Mouse (Mus musculus) MEL (cell line): ENCODE results near the gene Fdx1. TPM values are rescaled to one million over a fixed set of nuclear protein-coding genes. Genes with fewer than 3 reads are reported as not detected.
A peak's percentile ranks its signal among the peaks of the same experiment; 100 is the strongest.

Source experiments
- DNase-seq: peaks from one replicate; pipeline ENCODE4 v3.0.0; 2011; ENCODE audit warnings: low read depth, low spot score
- H3K27ac ChIP-seq: 2 replicates; pipeline ENCODE4 v1.5.1; 2012; ENCODE audit warnings: low read depth, mild to moderate bottlenecking, control low read depth, low read length, moderate library complexity; ENCODE audit not compliant: control insufficient read depth
- H3K27me3 ChIP-seq, 2 experiments: fragments of 150-350 bp in 1 of 2; sonication (generic) in 1 of 2; 2 replicates each; pipeline ENCODE4 v1.6.1; 2012; ENCODE audit warnings: low read length in 2 of 2, mild to moderate bottlenecking in 2 of 2, improper control_type of control experiment in 1 of 2, moderate library complexity in 1 of 2; ENCODE audit not compliant: insufficient read depth in 2 of 2, control insufficient read depth in 1 of 2
- H3K36me3 ChIP-seq, 2 experiments: 2 replicates each; pipeline ENCODE4 v1.6.1; 2012 to 2014; ENCODE audit warnings: low read length in 2 of 2, improper control_type of control experiment in 1 of 2, inconsistent platforms in 1 of 2, mild to moderate bottlenecking in 1 of 2; ENCODE audit not compliant: insufficient read depth in 2 of 2, control insufficient read depth in 1 of 2
- H3K4me1 ChIP-seq, 2 experiments: fragments of 150-350 bp in 1 of 2; sonication (generic) in 1 of 2; 2 replicates each; pipeline ENCODE4 v1.6.1; 2012; ENCODE audit warnings: low read length in 2 of 2, improper control_type of control experiment in 1 of 2, mild to moderate bottlenecking in 1 of 2; ENCODE audit not compliant: insufficient read depth in 2 of 2, control insufficient read depth in 1 of 2
- H3K4me3 ChIP-seq, 2 experiments: fragments of 150-350 bp in 1 of 2; sonication (generic) in 1 of 2; 2 replicates each; pipeline ENCODE4 v1.5.1; 2012; ENCODE audit warnings: low read depth in 2 of 2, low read length in 2 of 2, mild to moderate bottlenecking in 2 of 2, moderate library complexity in 2 of 2, control low read depth in 1 of 2, improper control_type of control experiment in 1 of 2; ENCODE audit not compliant: control insufficient read depth in 1 of 2, insufficient read depth in 1 of 2
- H3K79me2 ChIP-seq: 2 replicates; pipeline ENCODE4 v1.6.1; 2012; ENCODE audit warnings: mild to moderate bottlenecking, low read length, moderate library complexity; ENCODE audit not compliant: control insufficient read depth, poor library complexity, insufficient read depth
- H3K9ac ChIP-seq: 2 replicates; pipeline ENCODE4 v1.6.1; 2012; ENCODE audit warnings: low read depth, mild to moderate bottlenecking, control low read depth, low read length, moderate library complexity; ENCODE audit not compliant: control insufficient read depth, poor library complexity, severe bottlenecking
- H3K9me3 ChIP-seq: fragments of 150-350 bp; sonication (generic); replicated peaks from 2 replicates; pipeline ENCODE4 v1.6.1; 2012; ENCODE audit warnings: mild to moderate bottlenecking, low read length, improper control_type of control experiment, moderate library complexity; ENCODE audit not compliant: insufficient read depth
- CTCF ChIP-seq, 3 experiments: IDR thresholded peaks in 2 of 3; conservative IDR thresholded peaks in 1 of 3; 2 replicates each; pipeline ENCODE4 v1.5.1; 2011 to 2012; ENCODE audit warnings: low read length in 3 of 3, low read depth in 2 of 3, mild to moderate bottlenecking in 2 of 3, improper control_type of control experiment in 1 of 3, inconsistent platforms in 1 of 3, mixed read lengths in 1 of 3, moderate library complexity in 1 of 3; ENCODE audit not compliant: control insufficient read depth in 1 of 3, insufficient read depth in 1 of 3, poor library complexity in 1 of 3, severe bottlenecking in 1 of 3
- E2F4 ChIP-seq: IDR thresholded peaks from 2 replicates; pipeline ENCODE4 v1.6.1; 2011; ENCODE audit warnings: low read depth, low read length, improper control_type of control experiment, borderline replicate concordance
- ELF1 ChIP-seq: IDR thresholded peaks from 2 replicates; pipeline ENCODE4 v1.6.1; 2014; ENCODE audit warnings: low read depth, mild to moderate bottlenecking, inconsistent platforms, low read length, improper control_type of control experiment, moderate library complexity
- ETS1 ChIP-seq: IDR thresholded peaks from 2 replicates; pipeline ENCODE4 v1.6.1; 2012; ENCODE audit warnings: low read depth, mild to moderate bottlenecking, inconsistent platforms, low read length, improper control_type of control experiment, moderate library complexity
- HCFC1 ChIP-seq: IDR thresholded peaks from 2 replicates; pipeline ENCODE4 v1.6.1; 2012; ENCODE audit warnings: low read depth, mild to moderate bottlenecking, inconsistent platforms, low read length, improper control_type of control experiment, moderate library complexity
- MAFK ChIP-seq: IDR thresholded peaks from 2 replicates; pipeline ENCODE4 v1.6.1; 2011; ENCODE audit warnings: low read depth, mild to moderate bottlenecking, low read length, improper control_type of control experiment, borderline replicate concordance
- MAX ChIP-seq: IDR thresholded peaks from 2 replicates; pipeline ENCODE4 v1.6.1; 2011; ENCODE audit warnings: low read length, improper control_type of control experiment
- MAZ ChIP-seq: IDR thresholded peaks from 2 replicates; pipeline ENCODE4 v1.6.1; 2012; ENCODE audit warnings: low read depth, mild to moderate bottlenecking, inconsistent platforms, low read length, improper control_type of control experiment
- MEF2A ChIP-seq: IDR thresholded peaks from 2 replicates; pipeline ENCODE4 v1.6.1; 2014; ENCODE audit warnings: low read depth, mild to moderate bottlenecking, inconsistent platforms, low read length, improper control_type of control experiment; ENCODE audit not compliant: poor library complexity, insufficient replicate concordance, severe bottlenecking; ENCODE audit errors: extremely low read depth
- MXI1 ChIP-seq: IDR thresholded peaks from 2 replicates; pipeline ENCODE4 v1.6.1; 2011; ENCODE audit warnings: mild to moderate bottlenecking, low read depth, low read length, improper control_type of control experiment
- MYB ChIP-seq: IDR thresholded peaks from 2 replicates; pipeline ENCODE4 v1.6.1; 2011; ENCODE audit warnings: mild to moderate bottlenecking, low read depth, low read length, improper control_type of control experiment
- NELFE ChIP-seq: IDR thresholded peaks from 2 replicates; pipeline ENCODE4 v1.6.1; 2011; ENCODE audit warnings: low read depth, low read length, improper control_type of control experiment
- NRF1 ChIP-seq: IDR thresholded peaks from 2 replicates; pipeline ENCODE4 v1.6.1; 2014; ENCODE audit warnings: low read depth, mild to moderate bottlenecking, inconsistent platforms, low read length, improper control_type of control experiment, moderate library complexity; ENCODE audit not compliant: poor library complexity, insufficient read depth, severe bottlenecking
- POLR2A ChIP-seq, 2 experiments: IDR thresholded peaks; 2 replicates each; pipeline ENCODE4 v1.6.1; 2011 to 2012; ENCODE audit warnings: low read length in 2 of 2, mild to moderate bottlenecking in 2 of 2, control low read depth in 1 of 2, improper control_type of control experiment in 1 of 2, low read depth in 1 of 2, moderate library complexity in 1 of 2; ENCODE audit not compliant: control insufficient read depth in 1 of 2, insufficient read depth in 1 of 2, poor library complexity in 1 of 2
- RAD21 ChIP-seq: IDR thresholded peaks from 2 replicates; pipeline ENCODE4 v1.6.1; 2011; ENCODE audit warnings: mild to moderate bottlenecking, low read depth, low read length, improper control_type of control experiment
- SIN3A ChIP-seq: IDR thresholded peaks from 2 replicates; pipeline ENCODE4 v1.6.1; 2012; ENCODE audit warnings: low read length, improper control_type of control experiment, inconsistent platforms
- SMC3 ChIP-seq: IDR thresholded peaks from 2 replicates; pipeline ENCODE4 v1.6.1; 2011; ENCODE audit warnings: low read depth, low read length, improper control_type of control experiment
- TBP ChIP-seq: IDR thresholded peaks from 2 replicates; pipeline ENCODE4 v1.8.0; 2011; ENCODE audit warnings: low read depth, low read length, improper control_type of control experiment
- TCF12 ChIP-seq: IDR thresholded peaks from 2 replicates; pipeline ENCODE4 v1.6.1; 2014; ENCODE audit warnings: low read depth, mild to moderate bottlenecking, inconsistent platforms, low read length, improper control_type of control experiment, moderate library complexity
- USF1 ChIP-seq: IDR thresholded peaks from 2 replicates; pipeline ENCODE4 v1.6.1; 2014; ENCODE audit warnings: low read depth, mild to moderate bottlenecking, inconsistent platforms, low read length, improper control_type of control experiment, moderate library complexity
- ZNF384 ChIP-seq: IDR thresholded peaks from 2 replicates; pipeline ENCODE4 v1.6.1; 2012; ENCODE audit warnings: low read depth, mild to moderate bottlenecking, inconsistent platforms, low read length, improper control_type of control experiment
- polyA plus RNA-seq, 2 experiments: library from polyadenylated mRNA; stranded (reverse) in 1 of 2; unstranded in 1 of 2; fragments of >175 nt in 1 of 2; fragments of >200 nt in 1 of 2; gene quantifications; 2 replicates each; pipeline versions ENCODE4 v1.2.1 to v1.2.4; 2012; ENCODE audit warnings: low replicate concordance in 2 of 2, low read depth in 1 of 2; ENCODE audit not compliant: insufficient read length in 2 of 2, insufficient read depth in 1 of 2, missing spikeins in 1 of 2
- total RNA-seq: library from RNA; depleted of rRNA; stranded (reverse); fragments of 300-350 nt; gene quantifications from 2 replicates; pipeline ENCODE4 v1.2.3, GENCODE M21; 2012; rRNA removed

Gene Fdx1
- 39.0 and 39.3 TPM in 2 replicates for total RNA-seq
- polyA plus RNA-seq = 10 to 100 TPM in 1 of 2 experiments, not detected in 1; 40.4 TPM

GRCm38 (mm10) chr9:51962975-51963701, at the start of gene Fdx1:
Fdx1 (minus strand) TSS chr9:51963556.
- peaks cover 12% of the 10 kb centered on the region for H3K79me2 ChIP-seq
- peaks cover 0 to 8% of the 10 kb centered on the region in 2 experiments; a peak in 2 of 4 replicates for H3K4me1 ChIP-seq
- DNase-seq = peak; percentile 79
- H3K4me3 ChIP-seq = peak within 1 kb of the TSS; percentile 86 to 96
- H3K9ac ChIP-seq = peak within 1 kb of the TSS; percentile 84
- H3K27me3 ChIP-seq = no peaks in the 10 kb centered on the region
- H3K27ac ChIP-seq = peak within 1 kb of the TSS; percentile 29
- H3K9me3 ChIP-seq = no peaks in the 10 kb centered on the region
- H3K36me3 ChIP-seq = peaks cover 0 to 9% of the 10 kb centered on the region in 2 experiments; a peak in 2 of 4 replicates
- no peak for TF ChIP-seq RAD21
- no peak for TF ChIP-seq MYB
- TF ChIP-seq MAZ = 0 out of 2 replicates have a peak, but pooled peaks have one; percentile 21
- peak; percentile 47; the same call in 1 of the 2 replicates for TF ChIP-seq MAX
- TF ChIP-seq MXI1 = peak; percentile 66
- no peak for TF ChIP-seq ZNF384
- TF ChIP-seq TBP = 0 out of 2 replicates have a peak, but pooled peaks have one; percentile 35
- no peak for TF ChIP-seq MAFK
- peak; percentile 47; the same call in 1 of the 2 replicates for TF ChIP-seq HCFC1
- TF ChIP-seq ETS1 = no peak
- TF ChIP-seq ELF1 = 0 out of 2 replicates have a peak, but pooled peaks have one; percentile 17
- no peak for TF ChIP-seq TCF12
- TF ChIP-seq POLR2A (IDR thresholded peaks at IDR 0.05; ENCODE audit: control insufficient read depth in 1 of 2, insufficient read depth in 1 of 2, low read depth in 1 of 2, low read length in 2 of 2, poor library complexity in 1 of 2) = peak; percentile 41 to 75; a peak in 1 of 4 replicates
- no peak for TF ChIP-seq E2F4
- no peak for TF ChIP-seq MEF2A
- peak; percentile 20; the same call in 1 of the 2 replicates for TF ChIP-seq SIN3A
- TF ChIP-seq USF1 = no peak
- TF ChIP-seq NRF1 = peak; percentile 56; the same call in 1 of the 2 replicates
- no peak for TF ChIP-seq CTCF (IDR thresholded peaks at IDR 0.05 in 2 of 3, conservative IDR thresholded peaks at IDR 0.05 in 1 of 3; ENCODE audit: control insufficient read depth in 1 of 3, insufficient read depth in 1 of 3, low read depth in 2 of 3, low read length in 3 of 3, poor library complexity in 1 of 3, severe bottlenecking in 1 of 3)
- TF ChIP-seq SMC3 = no peak
- TF ChIP-seq NELFE = peak; percentile 68
